Mouse (Mus musculus) G1E (cell line): ENCODE results near the gene Pvalb. TPM values are rescaled to one million over a fixed set of nuclear protein-coding genes. Genes with fewer than 3 reads are reported as not detected.

Experiments
- ATAC-seq: 2 replicates; pipeline ENCODE4 v1.8.0; 2016; ENCODE audit warnings: mild to moderate bottlenecking; ENCODE audit not compliant: insufficient number of reproducible peaks, poor library complexity, low FRiP score, severe bottlenecking; ENCODE audit errors: extremely low read depth
- DNase-seq: peaks from one replicate; pipeline ENCODE4 v3.0.0; 2012; ENCODE audit warnings: low spot score
- H3K27me3 ChIP-seq: 2 replicates; pipeline ENCODE4 v1.6.1; 2012; ENCODE audit warnings: mild to moderate bottlenecking, low read length, inconsistent platforms; ENCODE audit not compliant: insufficient read depth
- H3K36me3 ChIP-seq: replicated peaks from 2 replicates; pipeline ENCODE3; 2012; ENCODE audit warnings: mild to moderate bottlenecking, inconsistent platforms
- H3K4me1 ChIP-seq: 2 replicates; pipeline ENCODE4 v1.6.1; 2012; ENCODE audit warnings: low read depth, low read length, inconsistent platforms, mixed read lengths; ENCODE audit not compliant: insufficient read depth
- H3K4me3 ChIP-seq: 2 replicates; pipeline ENCODE4 v1.5.1; 2012; ENCODE audit warnings: low read depth, mild to moderate bottlenecking, inconsistent platforms, low read length, moderate library complexity, mixed read lengths
- H3K9me3 ChIP-seq: replicated peaks from 2 replicates; pipeline ENCODE4 v1.6.1; 2012; ENCODE audit warnings: inconsistent platforms
- CTCF ChIP-seq: IDR thresholded peaks from 2 replicates; pipeline ENCODE4 v1.5.1; 2012; ENCODE audit warnings: low read depth, low read length, inconsistent platforms, mixed read lengths
- GATA1 ChIP-seq: IDR thresholded peaks from 2 replicates; pipeline ENCODE4 v1.6.1; 2012; ENCODE audit warnings: borderline replicate concordance, low read length, inconsistent platforms, mixed read lengths
- GATA2 ChIP-seq: IDR thresholded peaks from 2 replicates; pipeline ENCODE4 v1.6.1; 2012; ENCODE audit warnings: low read depth, low read length, inconsistent platforms, borderline replicate concordance
- POLR2AphosphoS5 ChIP-seq: IDR thresholded peaks from 2 replicates; pipeline ENCODE4 v1.6.1; 2012; ENCODE audit warnings: low read depth, low read length, inconsistent platforms; ENCODE audit not compliant: insufficient replicate concordance
- TAL1 ChIP-seq: conservative IDR thresholded peaks from 2 replicates; pipeline ENCODE4 v1.6.1; 2012; ENCODE audit warnings: low read depth, low read length, inconsistent platforms, mixed read lengths
- polyA plus RNA-seq: library from polyadenylated mRNA; stranded (reverse); fragments of >175 nt; gene quantifications from 2 replicates; pipeline ENCODE4 v1.2.3, GENCODE M21; 2012
- total RNA-seq, 2 experiments: library from RNA; stranded (forward) in 1 of 2; stranded (reverse) in 1 of 2; fragments of 200-1000 nt in 1 of 2; fragments of >200 nt in 1 of 2; fragmentation: Nextera tagmentation in 1 of 2; gene quantifications; 2 replicates each; pipeline ENCODE4 v1.2.3; 2014 to 2017

Pvalb gene
- total and polyA plus RNA-seq, 3 experiments = not detected

DNA sequence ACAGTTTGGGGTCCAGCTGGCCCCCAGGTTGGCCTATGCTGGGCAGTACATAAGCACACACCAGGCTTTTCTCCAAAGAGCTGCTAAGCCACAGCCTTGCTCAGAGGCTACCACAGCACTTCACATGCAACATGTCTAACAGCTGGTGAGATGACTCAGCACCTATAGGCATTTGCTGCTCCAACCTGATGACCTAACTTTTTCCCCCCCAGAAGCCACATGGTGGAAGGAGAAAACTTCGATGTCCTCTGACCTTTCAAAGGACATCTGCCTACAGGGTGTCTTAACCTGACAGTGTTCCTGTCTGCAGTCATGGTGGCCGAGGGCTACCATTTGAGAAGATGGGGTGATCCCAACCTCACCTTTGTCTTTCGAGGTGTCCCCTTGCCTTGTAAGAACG lies 20.6 kb downstream of the Pvalb start:
- no peak for DNase-seq
- H3K27me3 ChIP-seq = peaks cover 31% of the 10 kb centered on the region

GRCm38 (mm10) chr15:78184855-78185254 lies 21.3 kb downstream of the Pvalb start:
- no peaks in the 10 kb centered on the region for H3K4me1 ChIP-seq
- ATAC-seq (no peak), DNase-seq (no peak)
- H3K27me3 ChIP-seq = peaks cover 31% of the 10 kb centered on the region
- H3K9me3 ChIP-seq = no peaks in the 10 kb centered on the region
- H3K36me3 ChIP-seq = no peaks in the 10 kb centered on the region
- TF ChIP-seq TAL1 (no peak), GATA1 (no peak)
- no peak overlapping the region for H3K4me3 ChIP-seq

More for the DNA sequence above, 20.6 kb downstream of the Pvalb start:
- no peaks in the 10 kb centered on the region for H3K4me1 ChIP-seq
- H3K9me3 ChIP-seq = no peaks in the 10 kb centered on the region
- H3K36me3 ChIP-seq = no peaks in the 10 kb centered on the region
- no peak for ATAC-seq
- no peak for TF ChIP-seq GATA1
- no peak for TF ChIP-seq CTCF
- no peak for TF ChIP-seq TAL1
- no peak for TF ChIP-seq POLR2AphosphoS5
- TF ChIP-seq GATA2 = no peak
- H3K4me3 ChIP-seq = no peak overlapping the region

DNA sequence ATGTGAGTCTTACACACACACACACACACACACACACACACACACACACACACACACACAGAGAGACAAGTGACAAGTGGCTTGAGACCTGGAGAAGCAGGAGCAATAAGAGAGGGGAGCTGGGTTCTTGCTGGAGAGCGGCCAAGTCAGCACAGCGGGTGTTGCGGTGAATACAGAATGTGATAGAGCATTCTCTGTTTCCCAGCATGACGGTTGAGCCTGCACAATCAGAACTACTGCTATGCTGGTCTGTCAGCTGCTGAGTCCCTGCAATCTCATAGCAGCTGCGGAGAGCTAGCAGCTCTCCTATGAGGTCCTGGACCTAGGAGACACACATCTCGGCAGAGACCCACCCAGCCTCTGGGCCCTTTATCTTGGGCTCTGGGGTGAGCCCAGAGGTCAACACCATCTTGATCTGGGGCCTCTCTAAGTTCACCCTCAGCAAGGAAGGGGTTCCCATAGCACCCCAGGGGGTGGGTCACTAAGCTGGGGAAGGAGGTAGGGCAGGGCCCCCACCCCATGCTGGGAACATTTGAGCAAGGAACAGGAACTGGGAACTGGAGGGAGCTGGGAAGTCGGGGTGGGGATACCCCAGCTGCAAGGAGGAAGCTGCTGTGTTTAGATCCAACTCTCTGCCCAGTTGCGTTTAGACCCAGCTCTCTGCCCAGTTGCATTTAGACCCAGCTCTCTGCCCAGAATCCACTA lies 24.3 kb downstream of the Pvalb start:
- Histone ChIP-seq H3K27me3 (peaks cover 37% of the 10 kb centered on the region), H3K9me3 (no peaks in the 10 kb centered on the region), H3K36me3 (no peaks in the 10 kb centered on the region), H3K4me1 (peaks cover 9% of the 10 kb centered on the region), H3K4me3 (no peak overlapping the region)
- no peak for DNase-seq
- TF ChIP-seq TAL1 (no peak), CTCF (no peak), GATA1 (no peak), GATA2 (no peak), POLR2AphosphoS5 (no peak)
- no peak for ATAC-seq

DNA sequence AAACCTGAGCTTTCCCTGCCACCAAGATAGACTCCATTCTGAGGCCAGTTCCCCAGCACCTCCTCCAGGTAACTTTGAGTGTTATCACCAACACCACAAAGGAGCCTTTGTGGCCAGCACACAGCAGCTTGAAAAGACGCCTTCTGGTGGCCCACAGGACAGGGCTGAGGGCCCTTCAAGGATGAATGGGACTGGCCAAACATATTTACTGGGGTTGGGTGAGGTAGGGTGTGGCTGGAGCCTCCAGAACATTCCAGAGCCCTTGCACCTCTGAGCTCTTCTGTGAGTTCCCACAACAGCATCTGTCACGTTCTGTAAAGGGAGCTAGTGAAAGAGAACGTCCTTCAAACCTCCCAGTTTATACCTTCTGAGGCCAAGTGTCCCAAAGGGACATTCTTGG lies 26.4 kb downstream of the Pvalb start:
- peaks cover 21% of the 10 kb centered on the region for H3K4me1 ChIP-seq
- H3K9me3 ChIP-seq = no peaks in the 10 kb centered on the region
- no peaks in the 10 kb centered on the region for H3K36me3 ChIP-seq
- H3K4me3 ChIP-seq = no peak overlapping the region
- H3K27me3 ChIP-seq = peaks cover 37% of the 10 kb centered on the region
- TF ChIP-seq GATA2 (no peak), CTCF (no peak), POLR2AphosphoS5 (no peak), TAL1 (no peak), GATA1 (no peak)
- no peak for ATAC-seq
- no peak for DNase-seq

DNA sequence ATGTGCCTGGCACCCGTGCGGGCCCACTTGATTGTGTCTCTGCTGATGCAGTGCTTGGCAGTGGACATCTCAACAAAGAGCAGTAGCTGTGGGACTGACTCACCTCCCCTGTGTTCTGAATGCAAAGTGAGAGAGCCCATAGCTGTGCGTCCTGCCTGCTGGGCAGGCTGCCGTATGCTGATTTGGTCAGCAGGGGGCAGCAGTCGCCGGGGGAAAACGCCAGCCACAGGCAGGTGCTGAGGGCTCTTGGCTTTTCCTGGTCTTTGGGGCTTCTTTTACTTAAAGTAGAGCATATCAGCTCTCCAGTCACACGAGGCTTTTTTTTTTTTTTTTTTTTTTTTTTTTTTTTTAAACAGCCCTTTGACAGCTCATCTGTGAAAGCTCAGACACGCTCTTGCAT lies 27.8 kb downstream of the Pvalb start:
- Histone ChIP-seq H3K4me1 (peaks cover 30% of the 10 kb centered on the region), H3K9me3 (no peaks in the 10 kb centered on the region), H3K36me3 (no peaks in the 10 kb centered on the region), H3K4me3 (no peak overlapping the region), H3K27me3 (peaks cover 34% of the 10 kb centered on the region)
- TF ChIP-seq CTCF (peak; percentile 95), GATA1 (no peak)
- ATAC-seq (no peak), DNase-seq (peak; percentile 71)

DNA sequence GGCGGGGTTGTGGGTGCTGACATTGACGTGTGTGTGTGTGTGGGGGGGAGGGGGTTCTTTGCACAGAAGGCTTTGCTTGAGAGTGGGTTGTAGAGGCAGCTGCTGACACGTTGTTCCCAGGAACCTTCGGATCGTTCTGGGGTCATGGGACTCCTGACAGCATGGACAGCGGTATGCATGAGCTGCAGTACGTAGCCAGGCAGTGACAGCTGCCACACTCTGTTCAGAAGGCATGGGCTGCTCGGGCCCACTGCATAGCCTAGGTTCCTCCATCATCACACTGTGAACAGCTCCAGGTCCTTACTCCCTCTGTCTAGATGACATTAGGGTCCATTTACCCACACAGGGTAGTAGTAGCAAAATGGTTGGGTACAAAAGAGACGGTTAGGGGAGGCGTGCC lies 28.9 kb downstream of the Pvalb start:
- H3K9me3 ChIP-seq = no peaks in the 10 kb centered on the region
- no peak for TF ChIP-seq POLR2AphosphoS5
- TF ChIP-seq GATA1 = no peak
- TF ChIP-seq GATA2 = no peak
- TF ChIP-seq TAL1 = no peak
- no peak for TF ChIP-seq CTCF
- peaks cover 42% of the 10 kb centered on the region for H3K4me1 ChIP-seq
- H3K36me3 ChIP-seq = peaks cover 5% of the 10 kb centered on the region
- no peak overlapping the region for H3K4me3 ChIP-seq
- DNase-seq (no peak), ATAC-seq (no peak)
- peaks cover 28% of the 10 kb centered on the region for H3K27me3 ChIP-seq
